Mouse (Mus musculus) limb, embryonic 15.5 days (tissue): ENCODE results near the gene Wdr63. TPM values are rescaled to one million over a fixed set of nuclear protein-coding genes. Genes with fewer than 3 reads are reported as not detected.

Source experiments
- ATAC-seq: fragments of 200-750 bp; cut with Nextera tagmentation; 2 replicates; pipeline ENCODE4 v1.8.0; 2017; ENCODE audit warnings: low read depth, moderate TSS enrichment; ENCODE audit not compliant: insufficient number of reproducible peaks, low FRiP score, low TSS enrichment
- H3K27ac ChIP-seq: fragments of 300-500 bp; sonication (generic); 2 replicates; pipeline ENCODE4 v1.5.1; 2015; ENCODE audit warnings: moderate library complexity, mild to moderate bottlenecking, inconsistent platforms
- H3K27me3 ChIP-seq: fragments of 300-500 bp; sonication (generic); 2 replicates; pipeline ENCODE4 v1.6.1; 2015; ENCODE audit warnings: inconsistent platforms
- H3K36me3 ChIP-seq: fragments of 300-500 bp; sonication (generic); 2 replicates; pipeline ENCODE4 v1.6.1; 2015; ENCODE audit warnings: inconsistent platforms
- H3K4me1 ChIP-seq: fragments of 300-500 bp; sonication (generic); 2 replicates; pipeline ENCODE4 v1.6.1; 2015; ENCODE audit warnings: inconsistent platforms
- H3K4me2 ChIP-seq: fragments of 300-500 bp; sonication (generic); 2 replicates; pipeline ENCODE4 v1.6.1; 2015; ENCODE audit warnings: mild to moderate bottlenecking, inconsistent platforms
- H3K4me3 ChIP-seq: fragments of 300-500 bp; sonication (generic); 2 replicates; pipeline ENCODE4 v1.5.1; 2015; ENCODE audit warnings: mild to moderate bottlenecking, inconsistent platforms
- H3K9ac ChIP-seq: fragments of 300-500 bp; sonication (generic); 2 replicates; pipeline ENCODE4 v1.6.1; 2015; ENCODE audit warnings: inconsistent platforms
- H3K9me3 ChIP-seq: fragments of 300-500 bp; sonication (generic); 2 replicates; pipeline ENCODE4 v1.6.1; 2016; ENCODE audit warnings: inconsistent platforms
- WGBS: fragments of 180-500 bp; shearing (Covaris S2); methylation state at CpG from one replicate; pipeline ENCODE4 v1.1.7; 2015; 5-methylcytosine and 5-hydroxymethylcytosine counted together
- polyA plus RNA-seq: library from polyadenylated mRNA; unstranded; fragments of >200 nt; fragmentation: Nextera tagmentation; extraction: Ambion mirVana; gene quantifications from 2 replicates; pipeline ENCODE4 v1.2.1, GENCODE M21; 2015

Wdr63 gene
- polyA plus RNA-seq, 1 experiment from 2014 or later, result not detected

GRCm38 (mm10) chr3:146149156-146150057, 41.5 kb upstream of the Wdr63 start, which contains the start of gene Mcoln2:
Gene Mcoln2, plus strand, starts transcription at chr3:146149833.
- ATAC-seq, result peak; percentile 25; the same call in 1 of the 2 replicates
- 12% methylated on average over 34 of the region's 34 CpGs for WGBS
- peak within 1 kb of the TSS; percentile 43 for H3K9ac ChIP-seq
- peak within 1 kb of the TSS; percentile 44 for H3K4me3 ChIP-seq
- H3K4me1 ChIP-seq, result peaks cover 13% of the 10 kb centered on the region
- H3K36me3 ChIP-seq, result no peaks in the 10 kb centered on the region
- H3K27me3 ChIP-seq, result no peaks in the 10 kb centered on the region
- H3K9me3 ChIP-seq, result no peaks in the 10 kb centered on the region
- H3K27ac ChIP-seq, result peak within 1 kb of the TSS; percentile 24; the same call in 1 of the 2 replicates
- H3K4me2 ChIP-seq, result peak within 1 kb of the TSS; percentile 94

- H3K4me1 ChIP-seq, result peaks cover 13% of the 10 kb centered on the region
- no peak for ATAC-seq
- H3K4me2 ChIP-seq, result no peak overlapping the region
- H3K27ac ChIP-seq, result no peak overlapping the region
- no peaks in the 10 kb centered on the region for H3K9me3 ChIP-seq
- no peak overlapping the region for H3K4me3 ChIP-seq
- H3K36me3 ChIP-seq, result no peaks in the 10 kb centered on the region
- H3K9ac ChIP-seq, result no peak overlapping the region
- no peaks in the 10 kb centered on the region for H3K27me3 ChIP-seq
- WGBS, result 70% methylated on average over 5 of the region's 5 CpGs
Measured at GRCm38 (mm10) chr3:146146131-146146530, 38.2 kb upstream of the Wdr63 start.

- WGBS, result 55% methylated on average over 5 of the region's 5 CpGs
- no peak overlapping the region for H3K27ac ChIP-seq
- ATAC-seq, result no peak
Measured at GRCm38 (mm10) chr3:146145501-146145900, 37.6 kb upstream of the Wdr63 start.

GRCm38 (mm10) chr3:146142523-146142922, 34.6 kb upstream of the Wdr63 start:
- ATAC-seq, result no peak

More at GRCm38 (mm10) chr3:146145501-146145900, 37.6 kb upstream of the Wdr63 start:
- H3K4me2 ChIP-seq, result no peak overlapping the region
- H3K36me3 ChIP-seq, result no peaks in the 10 kb centered on the region
- no peak overlapping the region for H3K9ac ChIP-seq
- no peaks in the 10 kb centered on the region for H3K9me3 ChIP-seq
- H3K4me3 ChIP-seq, result no peak overlapping the region
- H3K27me3 ChIP-seq, result no peaks in the 10 kb centered on the region
- H3K4me1 ChIP-seq, result peaks cover 10% of the 10 kb centered on the region

GRCm38 (mm10) chr3:146140276-146140675, 32.3 kb upstream of the Wdr63 start:
- Histone ChIP-seq H3K27me3 (no peaks in the 10 kb centered on the region), H3K36me3 (no peaks in the 10 kb centered on the region), H3K4me1 (no peaks in the 10 kb centered on the region), H3K4me3 (no peak overlapping the region), H3K4me2 (no peak overlapping the region), H3K9me3 (no peaks in the 10 kb centered on the region), H3K27ac (no peak overlapping the region), H3K9ac (no peak overlapping the region)
- no peak for ATAC-seq
- 89% methylated on average over 7 of the region's 7 CpGs for WGBS

More at GRCm38 (mm10) chr3:146142523-146142922, 34.6 kb upstream of the Wdr63 start:
- no peak overlapping the region for H3K27ac ChIP-seq
- no peaks in the 10 kb centered on the region for H3K36me3 ChIP-seq
- no peaks in the 10 kb centered on the region for H3K4me1 ChIP-seq
- H3K9ac ChIP-seq, result no peak overlapping the region
- no peak overlapping the region for H3K4me2 ChIP-seq
- no peaks in the 10 kb centered on the region for H3K27me3 ChIP-seq
- H3K9me3 ChIP-seq, result no peaks in the 10 kb centered on the region
- no peak overlapping the region for H3K4me3 ChIP-seq
- 80% methylated on average over 7 of the region's 7 CpGs for WGBS

GRCm38 (mm10) chr3:146136422-146136821, 28.5 kb upstream of the Wdr63 start:
- Histone ChIP-seq H3K36me3 (no peaks in the 10 kb centered on the region), H3K4me3 (no peak overlapping the region), H3K9me3 (no peaks in the 10 kb centered on the region), H3K27ac (no peak overlapping the region), H3K4me1 (no peaks in the 10 kb centered on the region), H3K27me3 (no peaks in the 10 kb centered on the region), H3K4me2 (no peak overlapping the region), H3K9ac (no peak overlapping the region)
- no peak for ATAC-seq
- WGBS, result 33% methylated on average over 10 of the region's 10 CpGs

GRCm38 (mm10) chr3:146135417-146135816, 27.5 kb upstream of the Wdr63 start:
- Histone ChIP-seq H3K4me1 (no peaks in the 10 kb centered on the region), H3K4me2 (no peak overlapping the region), H3K36me3 (no peaks in the 10 kb centered on the region), H3K4me3 (no peak overlapping the region), H3K9me3 (no peaks in the 10 kb centered on the region), H3K27ac (no peak overlapping the region), H3K9ac (no peak overlapping the region), H3K27me3 (no peaks in the 10 kb centered on the region)
- 93% methylated on average over 2 of the region's 2 CpGs for WGBS
- no peak for ATAC-seq

GRCm38 (mm10) chr3:146134834-146135233, 26.9 kb upstream of the Wdr63 start:
- ATAC-seq, result no peak
- Histone ChIP-seq H3K27ac (no peak overlapping the region), H3K9me3 (no peaks in the 10 kb centered on the region), H3K27me3 (no peaks in the 10 kb centered on the region), H3K9ac (no peak overlapping the region), H3K4me1 (no peaks in the 10 kb centered on the region), H3K4me2 (no peak overlapping the region), H3K4me3 (no peak overlapping the region), H3K36me3 (no peaks in the 10 kb centered on the region)
- WGBS, result 58% methylated on average over 9 of the region's 9 CpGs

- Histone ChIP-seq H3K4me3 (no peak overlapping the region), H3K27me3 (no peaks in the 10 kb centered on the region), H3K9ac (no peak overlapping the region), H3K27ac (no peak overlapping the region), H3K9me3 (no peaks in the 10 kb centered on the region), H3K36me3 (no peaks in the 10 kb centered on the region), H3K4me1 (peaks cover 3% of the 10 kb centered on the region; the same call in 1 of the 2 replicates), H3K4me2 (no peak overlapping the region)
- WGBS, result 59% methylated on average over 6 of the region's 6 CpGs
- ATAC-seq, result no peak
Measured at GRCm38 (mm10) chr3:146127205-146127604, 19.3 kb upstream of the Wdr63 start.

GRCm38 (mm10) chr3:146123464-146123825, 15.5 kb upstream of the Wdr63 start:
- Histone ChIP-seq H3K4me3 (no peak overlapping the region), H3K27ac (no peak overlapping the region; the same call in 1 of the 2 replicates), H3K27me3 (0 out of 2 replicates have a peak, but pooled peaks cover under 1% of the 10 kb centered on the region), H3K9ac (no peak overlapping the region), H3K36me3 (no peaks in the 10 kb centered on the region), H3K4me1 (peaks cover 12% of the 10 kb centered on the region), H3K4me2 (no peak overlapping the region), H3K9me3 (no peaks in the 10 kb centered on the region)
- 55% methylated on average over 9 of the region's 9 CpGs for WGBS
- ATAC-seq, result no peak

GRCm38 (mm10) chr3:146122807-146123463, 15.0 kb upstream of the Wdr63 start:
- H3K36me3 ChIP-seq, result no peaks in the 10 kb centered on the region
- no peak for ATAC-seq
- H3K9me3 ChIP-seq, result no peaks in the 10 kb centered on the region
- 77% methylated on average over 8 of the region's 8 CpGs for WGBS
- H3K27me3 ChIP-seq, result peaks cover 6% of the 10 kb centered on the region; the same call in 1 of the 2 replicates
- H3K9ac ChIP-seq, result no peak overlapping the region
- H3K4me2 ChIP-seq, result no peak overlapping the region
- H3K4me1 ChIP-seq, result peaks cover 12% of the 10 kb centered on the region
- no peak overlapping the region for H3K27ac ChIP-seq
- no peak overlapping the region for H3K4me3 ChIP-seq

GRCm38 (mm10) chr3:146122125-146122420, 14.1 kb upstream of the Wdr63 start:
- 57% methylated on average over 3 of the region's 3 CpGs for WGBS
- no peak for ATAC-seq
- Histone ChIP-seq H3K27ac (no peak overlapping the region), H3K9me3 (no peaks in the 10 kb centered on the region), H3K9ac (no peak overlapping the region), H3K36me3 (no peaks in the 10 kb centered on the region), H3K4me3 (no peak overlapping the region), H3K4me1 (peaks cover 19% of the 10 kb centered on the region), H3K27me3 (peaks cover 14% of the 10 kb centered on the region), H3K4me2 (no peak overlapping the region)
